In genomic region chr11:65271000-65271399, GRCm38 (mm10) we compare ENCODE assay signal across 10 mouse cellular contexts. TPM values are rescaled to one million over a fixed set of nuclear protein-coding genes. Genes with fewer than 3 reads are reported as not detected.
DNase-seq lines count a peak whose midpoint lies in the region; ATAC-seq and TF ChIP-seq lines count a peak whose summit lies in the region.
"Had no signal": no experiment of that assay in that cellular context is flagged by ENCODE, and none has a peak within 500 bp of the region (broad histone marks: within the 10 kb centered on the region; RNA-seq: fewer than 3 reads in every experiment).

No protein-coding gene starts in this region.

- DNase-seq in hindbrain, embryonic 14.5 days (ENCODE audit: low spot score), result no peak
- no peak for DNase-seq in hindbrain, embryonic 10.5 days (ENCODE audit: low spot score)
- DNase-seq in midbrain, postnatal 0 days (ENCODE audit: low spot score), result no peak
- peak; percentile 44 for DNase-seq in heart, postnatal 4 days
- DNase-seq in spleen, postnatal 10 days (ENCODE audit: low spot score in 2 of 2), result no peak
- DNase-seq: thymus, postnatal 25 days had no signal

- TF ChIP-seq CTCF in midbrain, postnatal 0 days (IDR thresholded peaks at IDR 0.05), result peak; percentile 22

- H3K9me3 ChIP-seq in hindbrain, embryonic 14.5 days (ENCODE audit: control insufficient read depth, low read length), result no peaks in the 10 kb centered on the region
- H3K9me3 ChIP-seq in hindbrain, embryonic 10.5 days, result no peaks in the 10 kb centered on the region
- H3K9me3 ChIP-seq in midbrain, postnatal 0 days (ENCODE audit: low read length), result no peaks in the 10 kb centered on the region
- no peaks in the 10 kb centered on the region for H3K9me3 ChIP-seq in midbrain, embryonic 16.5 days (replicated peaks; ENCODE audit: control insufficient read depth, low read length, poor library complexity, severe bottlenecking)
- no peaks in the 10 kb centered on the region for H3K9me3 ChIP-seq in stomach, embryonic 16.5 days (replicated peaks; ENCODE audit: control insufficient read depth, low read length)

- peaks cover 16% of the 10 kb centered on the region; the same call in 1 of the 2 replicates for H3K4me1 ChIP-seq in hindbrain, embryonic 14.5 days (replicated peaks; ENCODE audit: control insufficient read depth, insufficient read depth, low read length)
- peaks cover 23% of the 10 kb centered on the region for H3K4me1 ChIP-seq in hindbrain, embryonic 10.5 days (replicated peaks)
- H3K4me1 ChIP-seq in midbrain, postnatal 0 days (ENCODE audit: insufficient read depth, low read length), result 0 out of 2 replicates have a peak, but pooled peaks cover 6% of the 10 kb centered on the region
- peaks cover 10% of the 10 kb centered on the region for H3K4me1 ChIP-seq in midbrain, embryonic 16.5 days (ENCODE audit: control insufficient read depth, insufficient read depth, low read length)
- peaks cover 10% of the 10 kb centered on the region for H3K4me1 ChIP-seq in stomach, embryonic 16.5 days (ENCODE audit: control insufficient read depth, insufficient read depth, low read length)

- ATAC-seq in hindbrain, embryonic 14.5 days (ENCODE audit: low FRiP score), result no peak
- ATAC-seq in midbrain, postnatal 0 days (ENCODE audit: low FRiP score), result no peak
- ATAC-seq in midbrain, embryonic 16.5 days, result no peak
- ATAC-seq in stomach, embryonic 16.5 days (ENCODE audit: insufficient read depth, low FRiP score), result no peak
- ATAC-seq in inflammation-experienced regulatory T-cells, adult 6 months, result no peak

- H3K9ac ChIP-seq in hindbrain, embryonic 14.5 days, result no peak overlapping the region
- H3K9ac ChIP-seq in midbrain, postnatal 0 days (replicated peaks; ENCODE audit: low read length, poor library complexity, severe bottlenecking), result no peak overlapping the region
- H3K9ac ChIP-seq in midbrain, embryonic 16.5 days (ENCODE audit: low read depth, low read length), result no peak overlapping the region
- H3K9ac ChIP-seq in stomach, embryonic 16.5 days (ENCODE audit: low read length), result no peak overlapping the region
- H3K9ac ChIP-seq: liver, embryonic 14.5 days had no signal

- H3K27ac ChIP-seq in hindbrain, embryonic 14.5 days, result no peak overlapping the region
- H3K27ac ChIP-seq in hindbrain, embryonic 10.5 days, result no peak overlapping the region
- H3K27ac ChIP-seq in midbrain, postnatal 0 days (ENCODE audit: low read depth, low read length), result no peak overlapping the region
- no peak overlapping the region for H3K27ac ChIP-seq in midbrain, embryonic 16.5 days (ENCODE audit: low read length)
- H3K27ac ChIP-seq in stomach, embryonic 16.5 days (ENCODE audit: low read length), result 0 out of 2 replicates have a peak overlapping the region, but pooled peaks have one; percentile 58
- H3K27ac ChIP-seq: liver, embryonic 14.5 days had no signal

- no peaks in the 10 kb centered on the region for H3K36me3 ChIP-seq in hindbrain, embryonic 14.5 days (replicated peaks; ENCODE audit: control insufficient read depth, insufficient read depth)
- H3K36me3 ChIP-seq in hindbrain, embryonic 10.5 days, result no peaks in the 10 kb centered on the region
- no peaks in the 10 kb centered on the region for H3K36me3 ChIP-seq in midbrain, postnatal 0 days (ENCODE audit: insufficient read depth, low read length)
- no peaks in the 10 kb centered on the region for H3K36me3 ChIP-seq in midbrain, embryonic 16.5 days (ENCODE audit: control insufficient read depth, insufficient read depth, low read length)
- no peaks in the 10 kb centered on the region for H3K36me3 ChIP-seq in stomach, embryonic 16.5 days (ENCODE audit: control insufficient read depth, insufficient read depth, low read length)

- H3K4me2 ChIP-seq in hindbrain, embryonic 14.5 days (replicated peaks), result peak overlapping the region; percentile 88
- no peak overlapping the region for H3K4me2 ChIP-seq in midbrain, postnatal 0 days (ENCODE audit: low read depth, low read length, poor library complexity, severe bottlenecking)
- no peak overlapping the region for H3K4me2 ChIP-seq in midbrain, embryonic 16.5 days (ENCODE audit: low read length)
- peak overlapping the region; percentile 69 for H3K4me2 ChIP-seq in stomach, embryonic 16.5 days (ENCODE audit: low read depth, low read length)

- no peak overlapping the region for H3K4me3 ChIP-seq in hindbrain, embryonic 14.5 days (replicated peaks; ENCODE audit: low read length)
- no peak overlapping the region for H3K4me3 ChIP-seq in hindbrain, embryonic 10.5 days
- no peak overlapping the region for H3K4me3 ChIP-seq in midbrain, postnatal 0 days (ENCODE audit: low read depth, low read length)
- no peak overlapping the region for H3K4me3 ChIP-seq in midbrain, embryonic 16.5 days (ENCODE audit: low read depth, low read length)
- H3K4me3 ChIP-seq in stomach, embryonic 16.5 days (replicated peaks; ENCODE audit: low read length), result peak overlapping the region; percentile 58

- peaks cover 24% of the 10 kb centered on the region for H3K27me3 ChIP-seq in hindbrain, embryonic 14.5 days (ENCODE audit: control insufficient read depth, insufficient read depth, low read length)
- peaks cover 28% of the 10 kb centered on the region for H3K27me3 ChIP-seq in hindbrain, embryonic 10.5 days (ENCODE audit: insufficient read depth, poor library complexity, severe bottlenecking)
- H3K27me3 ChIP-seq in midbrain, postnatal 0 days (ENCODE audit: insufficient read depth, low read length), result peaks cover 8% of the 10 kb centered on the region
- H3K27me3 ChIP-seq in midbrain, embryonic 16.5 days (ENCODE audit: control insufficient read depth, insufficient read depth, low read depth, low read length), result peaks cover 24% of the 10 kb centered on the region
- peaks cover 13% of the 10 kb centered on the region; the same call in 1 of the 2 replicates for H3K27me3 ChIP-seq in stomach, embryonic 16.5 days (ENCODE audit: control insufficient read depth, insufficient read depth, low read length)

- 15% methylated on average over 4 of the region's 4 CpGs for WGBS in hindbrain, embryonic 14.5 days
- WGBS in hindbrain, embryonic 10.5 days, result 23% methylated on average over 4 of the region's 4 CpGs
- WGBS in midbrain, postnatal 0 days, result 23% methylated on average over 4 of the region's 4 CpGs
- 17% methylated on average over 4 of the region's 4 CpGs for WGBS in midbrain, embryonic 16.5 days
- 18% methylated on average over 4 of the region's 4 CpGs for WGBS in stomach, embryonic 16.5 days

RNA-seq across cellular contexts. Expression of gene Myocd, which starts 1.2 kb away (rescaled TPM):
- 0.34 and 0.44 TPM in 2 replicates for polyA plus RNA-seq in hindbrain, embryonic 14.5 days (2014; fragmentation: Nextera tagmentation; extraction: Ambion mirVana)
- polyA plus RNA-seq in hindbrain, embryonic 10.5 days (2016; fragmentation: Nextera tagmentation; extraction: Ambion mirVana), result 1.3 and 2.1 TPM in 2 replicates
- 0.11 and 0.33 TPM in 2 replicates for total RNA-seq in midbrain, postnatal 0 days (2014; rRNA removed)
- 0.17 and 0.20 TPM in 2 replicates for polyA plus RNA-seq in midbrain, postnatal 0 days (2015; fragmentation: Nextera tagmentation; extraction: Ambion mirVana)
- polyA plus RNA-seq in midbrain, embryonic 16.5 days (2015; fragmentation: Nextera tagmentation; extraction: Ambion mirVana), result 0.64 and 0.70 TPM in 2 replicates
- 100 to 1,000 TPM; 113 to 131 TPM for total RNA-seq in heart, postnatal 4 days (2021)
- 41.5 and 44.7 TPM in 2 replicates for polyA plus RNA-seq in stomach, embryonic 16.5 days (2015; fragmentation: Nextera tagmentation; extraction: Ambion mirVana)
- under 1 TPM in 1 of 3 experiments, not detected in 2; 0.09 TPM for polyA plus RNA-seq in inflammation-experienced regulatory T-cells, adult 6 months (2017; shearing (Covaris generic))

Comparison
In these comparisons a context has a peak if more than half of its experiments do, and no peak if none do; other contexts are left out.
1. H3K4me2 ChIP-seq: peak in hindbrain, embryonic 14.5 days (single experiment) and stomach, embryonic 16.5 days (single experiment); none in midbrain, postnatal 0 days (single experiment) and midbrain, embryonic 16.5 days (single experiment).
2. RNA of gene Myocd, which starts 1.2 kb away (polyA plus RNA-seq): 41.5 to 44.7 TPM in stomach, embryonic 16.5 days; 1.3 to 2.1 TPM in hindbrain, embryonic 10.5 days, 0.64 to 0.70 TPM in midbrain, embryonic 16.5 days, 0.34 to 0.44 TPM in hindbrain, embryonic 14.5 days, 0.17 to 0.20 TPM in midbrain, postnatal 0 days and 0.09 TPM in inflammation-experienced regulatory T-cells, adult 6 months; every median in the first group is over 10 times any median in the second.